Mouse (Mus musculus) MEL (cell line): ENCODE data around the gene Osbp2. TPM values are rescaled to one million over a fixed set of nuclear protein-coding genes. Genes with fewer than 3 reads are reported as not detected.

Experiments
- DNase-seq: peaks from one replicate; pipeline ENCODE4 v3.0.0; 2011; ENCODE audit warnings: low read depth, low spot score
- H3K27ac ChIP-seq: 2 replicates; pipeline ENCODE4 v1.5.1; 2012; ENCODE audit warnings: low read depth, mild to moderate bottlenecking, control low read depth, low read length, moderate library complexity; ENCODE audit not compliant: control insufficient read depth
- H3K27me3 ChIP-seq, 2 experiments: fragments of 150-350 bp in 1 of 2; sonication (generic) in 1 of 2; 2 replicates each; pipeline ENCODE4 v1.6.1; 2012; ENCODE audit warnings: low read length in 2 of 2, mild to moderate bottlenecking in 2 of 2, improper control_type of control experiment in 1 of 2, moderate library complexity in 1 of 2; ENCODE audit not compliant: insufficient read depth in 2 of 2, control insufficient read depth in 1 of 2
- H3K36me3 ChIP-seq, 2 experiments: 2 replicates each; pipeline ENCODE4 v1.6.1; 2012 to 2014; ENCODE audit warnings: low read length in 2 of 2, improper control_type of control experiment in 1 of 2, inconsistent platforms in 1 of 2, mild to moderate bottlenecking in 1 of 2; ENCODE audit not compliant: insufficient read depth in 2 of 2, control insufficient read depth in 1 of 2
- H3K4me1 ChIP-seq, 2 experiments: fragments of 150-350 bp in 1 of 2; sonication (generic) in 1 of 2; 2 replicates each; pipeline ENCODE4 v1.6.1; 2012; ENCODE audit warnings: low read length in 2 of 2, improper control_type of control experiment in 1 of 2, mild to moderate bottlenecking in 1 of 2; ENCODE audit not compliant: insufficient read depth in 2 of 2, control insufficient read depth in 1 of 2
- H3K4me3 ChIP-seq, 2 experiments: fragments of 150-350 bp in 1 of 2; sonication (generic) in 1 of 2; 2 replicates each; pipeline ENCODE4 v1.5.1; 2012; ENCODE audit warnings: low read depth in 2 of 2, low read length in 2 of 2, mild to moderate bottlenecking in 2 of 2, moderate library complexity in 2 of 2, control low read depth in 1 of 2, improper control_type of control experiment in 1 of 2; ENCODE audit not compliant: control insufficient read depth in 1 of 2, insufficient read depth in 1 of 2
- H3K79me2 ChIP-seq: 2 replicates; pipeline ENCODE4 v1.6.1; 2012; ENCODE audit warnings: mild to moderate bottlenecking, low read length, moderate library complexity; ENCODE audit not compliant: control insufficient read depth, poor library complexity, insufficient read depth
- H3K9ac ChIP-seq: 2 replicates; pipeline ENCODE4 v1.6.1; 2012; ENCODE audit warnings: low read depth, mild to moderate bottlenecking, control low read depth, low read length, moderate library complexity; ENCODE audit not compliant: control insufficient read depth, poor library complexity, severe bottlenecking
- H3K9me3 ChIP-seq: fragments of 150-350 bp; sonication (generic); replicated peaks from 2 replicates; pipeline ENCODE4 v1.6.1; 2012; ENCODE audit warnings: mild to moderate bottlenecking, low read length, improper control_type of control experiment, moderate library complexity; ENCODE audit not compliant: insufficient read depth
- BHLHE40 ChIP-seq: IDR thresholded peaks from 2 replicates; pipeline ENCODE4 v1.6.1; 2012; ENCODE audit warnings: low read depth, mild to moderate bottlenecking, inconsistent platforms, low read length, improper control_type of control experiment, borderline replicate concordance
- CTCF ChIP-seq, 3 experiments: IDR thresholded peaks in 2 of 3; conservative IDR thresholded peaks in 1 of 3; 2 replicates each; pipeline ENCODE4 v1.5.1; 2011 to 2012; ENCODE audit warnings: low read length in 3 of 3, low read depth in 2 of 3, mild to moderate bottlenecking in 2 of 3, improper control_type of control experiment in 1 of 3, inconsistent platforms in 1 of 3, mixed read lengths in 1 of 3, moderate library complexity in 1 of 3; ENCODE audit not compliant: control insufficient read depth in 1 of 3, insufficient read depth in 1 of 3, poor library complexity in 1 of 3, severe bottlenecking in 1 of 3
- E2F4 ChIP-seq: IDR thresholded peaks from 2 replicates; pipeline ENCODE4 v1.6.1; 2011; ENCODE audit warnings: low read depth, low read length, improper control_type of control experiment, borderline replicate concordance
- ELF1 ChIP-seq: IDR thresholded peaks from 2 replicates; pipeline ENCODE4 v1.6.1; 2014; ENCODE audit warnings: low read depth, mild to moderate bottlenecking, inconsistent platforms, low read length, improper control_type of control experiment, moderate library complexity
- EP300 ChIP-seq, 2 experiments: IDR thresholded peaks; 2 replicates each; pipeline ENCODE4 v1.6.1; 2011; ENCODE audit warnings: improper control_type of control experiment in 2 of 2, low read length in 2 of 2, low read depth in 1 of 2, mild to moderate bottlenecking in 1 of 2
- ETS1 ChIP-seq: IDR thresholded peaks from 2 replicates; pipeline ENCODE4 v1.6.1; 2012; ENCODE audit warnings: low read depth, mild to moderate bottlenecking, inconsistent platforms, low read length, improper control_type of control experiment, moderate library complexity
- GATA1 ChIP-seq: IDR thresholded peaks from 2 replicates; pipeline ENCODE4 v1.6.1; 2011; ENCODE audit warnings: low read depth, low read length, improper control_type of control experiment
- HCFC1 ChIP-seq: IDR thresholded peaks from 2 replicates; pipeline ENCODE4 v1.6.1; 2012; ENCODE audit warnings: low read depth, mild to moderate bottlenecking, inconsistent platforms, low read length, improper control_type of control experiment, moderate library complexity
- KAT2A ChIP-seq: conservative IDR thresholded peaks from 2 replicates; pipeline ENCODE4 v1.6.1; 2012; ENCODE audit warnings: low read depth, low read length, improper control_type of control experiment, inconsistent platforms
- MEF2A ChIP-seq: IDR thresholded peaks from 2 replicates; pipeline ENCODE4 v1.6.1; 2014; ENCODE audit warnings: low read depth, mild to moderate bottlenecking, inconsistent platforms, low read length, improper control_type of control experiment; ENCODE audit not compliant: poor library complexity, insufficient replicate concordance, severe bottlenecking; ENCODE audit errors: extremely low read depth
- MYB ChIP-seq: IDR thresholded peaks from 2 replicates; pipeline ENCODE4 v1.6.1; 2011; ENCODE audit warnings: mild to moderate bottlenecking, low read depth, low read length, improper control_type of control experiment
- NELFE ChIP-seq: IDR thresholded peaks from 2 replicates; pipeline ENCODE4 v1.6.1; 2011; ENCODE audit warnings: low read depth, low read length, improper control_type of control experiment
- POLR2A ChIP-seq, 2 experiments: IDR thresholded peaks; 2 replicates each; pipeline ENCODE4 v1.6.1; 2011 to 2012; ENCODE audit warnings: low read length in 2 of 2, mild to moderate bottlenecking in 2 of 2, control low read depth in 1 of 2, improper control_type of control experiment in 1 of 2, low read depth in 1 of 2, moderate library complexity in 1 of 2; ENCODE audit not compliant: control insufficient read depth in 1 of 2, insufficient read depth in 1 of 2, poor library complexity in 1 of 2
- POLR2AphosphoS2 ChIP-seq: IDR thresholded peaks from 2 replicates; pipeline ENCODE4 v1.6.1; 2011; ENCODE audit warnings: low read length, improper control_type of control experiment
- POLR2AphosphoS5 ChIP-seq: IDR thresholded peaks from 2 replicates; pipeline ENCODE4 v1.6.1; 2012; ENCODE audit warnings: low read depth, borderline replicate concordance, mild to moderate bottlenecking, inconsistent platforms, low read length, moderate library complexity, mixed read lengths
- RAD21 ChIP-seq: IDR thresholded peaks from 2 replicates; pipeline ENCODE4 v1.6.1; 2011; ENCODE audit warnings: mild to moderate bottlenecking, low read depth, low read length, improper control_type of control experiment
- RCOR1 ChIP-seq: IDR thresholded peaks from 2 replicates; pipeline ENCODE4 v1.6.1; 2012; ENCODE audit warnings: low read depth, mild to moderate bottlenecking, inconsistent platforms, low read length, improper control_type of control experiment
- TAL1 ChIP-seq: IDR thresholded peaks from 2 replicates; pipeline ENCODE4 v1.6.1; 2012; ENCODE audit warnings: mild to moderate bottlenecking, inconsistent platforms, low read length, moderate library complexity, mixed read lengths
- TBP ChIP-seq: IDR thresholded peaks from 2 replicates; pipeline ENCODE4 v1.8.0; 2011; ENCODE audit warnings: low read depth, low read length, improper control_type of control experiment
- USF1 ChIP-seq: IDR thresholded peaks from 2 replicates; pipeline ENCODE4 v1.6.1; 2014; ENCODE audit warnings: low read depth, mild to moderate bottlenecking, inconsistent platforms, low read length, improper control_type of control experiment, moderate library complexity
- ZKSCAN1 ChIP-seq: IDR thresholded peaks from 2 replicates; pipeline ENCODE4 v1.6.1; 2012; ENCODE audit warnings: low read depth, mild to moderate bottlenecking, inconsistent platforms, low read length, improper control_type of control experiment, moderate library complexity
- ZMIZ1 ChIP-seq: IDR thresholded peaks from 2 replicates; pipeline ENCODE4 v1.6.1; 2012; ENCODE audit warnings: low read depth, mild to moderate bottlenecking, inconsistent platforms, low read length, improper control_type of control experiment, moderate library complexity
- polyA plus RNA-seq, 2 experiments: library from polyadenylated mRNA; stranded (reverse) in 1 of 2; unstranded in 1 of 2; fragments of >175 nt in 1 of 2; fragments of >200 nt in 1 of 2; gene quantifications; 2 replicates each; pipeline versions ENCODE4 v1.2.1 to v1.2.4; 2012; ENCODE audit warnings: low replicate concordance in 2 of 2, low read depth in 1 of 2; ENCODE audit not compliant: insufficient read length in 2 of 2, insufficient read depth in 1 of 2, missing spikeins in 1 of 2
- total RNA-seq: library from RNA; depleted of rRNA; stranded (reverse); fragments of 300-350 nt; gene quantifications from 2 replicates; pipeline ENCODE4 v1.2.3, GENCODE M21; 2012

Gene Osbp2
- total and polyA plus RNA-seq, 3 experiments = 0.04 TPM; not detected in 2

DNA sequence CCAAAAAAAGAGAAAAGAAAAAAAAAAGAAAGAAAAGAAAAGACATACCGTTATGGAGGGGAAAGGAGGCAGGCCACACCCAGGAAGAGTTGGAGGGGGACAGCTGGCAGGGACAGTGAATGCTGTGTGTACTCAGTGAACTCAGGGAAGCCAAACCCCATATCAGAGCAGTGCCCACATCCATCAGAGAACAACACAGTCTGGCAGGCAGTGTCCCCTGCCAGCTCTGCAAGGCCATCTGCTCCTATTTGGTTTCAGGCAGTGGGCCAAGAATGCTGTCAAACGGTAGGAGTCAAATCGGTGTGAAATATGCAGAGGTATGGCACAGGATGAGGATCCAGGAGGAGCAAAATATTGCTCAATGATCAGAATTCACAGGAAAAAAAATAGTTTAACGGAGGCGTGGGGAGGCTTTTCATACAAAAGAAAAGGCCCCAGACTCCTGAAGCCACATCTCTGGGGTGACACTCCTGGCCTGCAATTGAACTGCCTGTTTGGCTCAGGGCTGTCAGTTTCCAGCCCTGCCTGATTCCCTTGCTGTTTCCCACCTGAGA, 10.1 kb downstream of the Osbp2 start:
- Histone ChIP-seq H3K4me1 (no peaks in the 10 kb centered on the region), H3K36me3 (no peaks in the 10 kb centered on the region), H3K4me3 (no peak overlapping the region), H3K27ac (no peak overlapping the region), H3K79me2 (no peaks in the 10 kb centered on the region), H3K9ac (no peak overlapping the region), H3K27me3 (peaks cover 10 to 18% of the 10 kb centered on the region in 2 experiments), H3K9me3 (no peaks in the 10 kb centered on the region)
- TF ChIP-seq ETS1 = no peak
- TF ChIP-seq ZKSCAN1 = no peak
- no peak for TF ChIP-seq POLR2A (IDR thresholded peaks at IDR 0.05; ENCODE audit: control insufficient read depth in 1 of 2, insufficient read depth in 1 of 2, low read depth in 1 of 2, low read length in 2 of 2, poor library complexity in 1 of 2)
- no peak for TF ChIP-seq E2F4
- no peak for TF ChIP-seq CTCF (IDR thresholded peaks at IDR 0.05 in 2 of 3, conservative IDR thresholded peaks at IDR 0.05 in 1 of 3; ENCODE audit: control insufficient read depth in 1 of 3, insufficient read depth in 1 of 3, low read depth in 2 of 3, low read length in 3 of 3, poor library complexity in 1 of 3, severe bottlenecking in 1 of 3)
- DNase-seq = no peak

- H3K9me3 ChIP-seq = no peaks in the 10 kb centered on the region
- no peak for DNase-seq
- no peak overlapping the region for H3K9ac ChIP-seq
- H3K4me3 ChIP-seq = no peak overlapping the region
- H3K4me1 ChIP-seq = no peaks in the 10 kb centered on the region
- H3K27me3 ChIP-seq = peaks cover 10 to 13% of the 10 kb centered on the region in 2 experiments
- TF ChIP-seq POLR2AphosphoS5 = no peak
- TF ChIP-seq RCOR1 = no peak
- no peak for TF ChIP-seq RAD21
- TF ChIP-seq ZMIZ1 = no peak
- no peak for TF ChIP-seq TAL1
- TF ChIP-seq BHLHE40 = no peak
- no peak for TF ChIP-seq KAT2A
- no peak for TF ChIP-seq HCFC1
- TF ChIP-seq NELFE = no peak
- no peak for TF ChIP-seq TBP
- no peak for TF ChIP-seq USF1
- TF ChIP-seq MYB = no peak
- TF ChIP-seq ELF1 = no peak
- TF ChIP-seq CTCF (IDR thresholded peaks at IDR 0.05 in 2 of 3, conservative IDR thresholded peaks at IDR 0.05 in 1 of 3; ENCODE audit: control insufficient read depth in 1 of 3, insufficient read depth in 1 of 3, low read depth in 2 of 3, low read length in 3 of 3, poor library complexity in 1 of 3, severe bottlenecking in 1 of 3) = no peak
- TF ChIP-seq EP300 (IDR thresholded peaks at IDR 0.05; ENCODE audit: low read depth in 1 of 2, low read length in 2 of 2) = no peak
- no peak for TF ChIP-seq POLR2AphosphoS2
- no peak for TF ChIP-seq GATA1
- TF ChIP-seq MEF2A = no peak
- no peaks in the 10 kb centered on the region for H3K79me2 ChIP-seq
- H3K36me3 ChIP-seq = no peaks in the 10 kb centered on the region
- H3K27ac ChIP-seq = no peak overlapping the region
Measured at GRCm38 (mm10) chr11:3853031-3853430, 10.7 kb downstream of the Osbp2 start.
